Mouse (Mus musculus) testis, adult 2 months (tissue): ENCODE measurements around the gene Mbip.

ENCODE experiments used
- CTCF ChIP-seq: fragments of 200-500 bp; IDR thresholded peaks from 2 replicates; pipeline ENCODE4 v1.5.1; 2012; ENCODE audit warnings: low read depth, mild to moderate bottlenecking, inconsistent platforms, low read length, moderate library complexity; ENCODE audit not compliant: control insufficient read depth, insufficient read depth, insufficient replicate concordance
- POLR2A ChIP-seq: fragments of 200-500 bp; IDR thresholded peaks from 2 replicates; pipeline ENCODE4 v1.6.1; 2012; ENCODE audit warnings: low read depth, mild to moderate bottlenecking, inconsistent platforms, low read length, moderate library complexity; ENCODE audit not compliant: control insufficient read depth

- TF ChIP-seq CTCF = no peak
- TF ChIP-seq POLR2A = no peak
These were observed 26.8 kb downstream of the Mbip start for GRCm38 (mm10) chr12:56318941-56319340.
